Comparison of ENCODE assay signal across 26 mouse cellular contexts in genomic region chr10:4875076-4875737, GRCm38 (mm10).
DNase-seq lines count a peak whose midpoint lies in the region; ATAC-seq lines count a peak whose summit lies in the region.
"Had no signal": no experiment of that assay in that cellular context is flagged by ENCODE, and none has a peak within 500 bp of the region (broad histone marks: within the 10 kb centered on the region; RNA-seq: fewer than 3 reads in every experiment).

No protein-coding gene starts in this region.

- H3K27me3 ChIP-seq in forebrain, embryonic 11.5 days (ENCODE audit: control insufficient read depth, insufficient read depth, low read length) = no peaks in the 10 kb centered on the region
- no peaks in the 10 kb centered on the region for H3K27me3 ChIP-seq in forebrain, embryonic 16.5 days (replicated peaks; ENCODE audit: control insufficient read depth, insufficient read depth, low read length)
- H3K27me3 ChIP-seq in midbrain, embryonic 11.5 days (ENCODE audit: control insufficient read depth, insufficient read depth, low read length) = no peaks in the 10 kb centered on the region
- H3K27me3 ChIP-seq in midbrain, embryonic 13.5 days = no peaks in the 10 kb centered on the region
- H3K27me3 ChIP-seq in heart, embryonic 12.5 days (replicated peaks) = no peaks in the 10 kb centered on the region
- H3K27me3 ChIP-seq: embryonic facial prominence, embryonic 15.5 days; lung, embryonic 15.5 days; neural tube, embryonic 15.5 days; stomach, embryonic 15.5 days had no signal

- no peak overlapping the region for H3K27ac ChIP-seq in forebrain, embryonic 11.5 days (ENCODE audit: low read depth, low read length)
- H3K27ac ChIP-seq in forebrain, embryonic 16.5 days (ENCODE audit: low read length) = no peak overlapping the region
- no peak overlapping the region for H3K27ac ChIP-seq in midbrain, embryonic 11.5 days (ENCODE audit: low read depth, low read length)
- no peak overlapping the region for H3K27ac ChIP-seq in midbrain, embryonic 13.5 days
- no peak overlapping the region for H3K27ac ChIP-seq in heart, embryonic 12.5 days (ENCODE audit: poor library complexity, severe bottlenecking)
- H3K27ac ChIP-seq: embryonic facial prominence, embryonic 15.5 days; heart, embryonic 10.5 days; hindbrain, embryonic 14.5 days; liver, embryonic 14.5 days; lung, embryonic 15.5 days; neural tube, embryonic 15.5 days; stomach, embryonic 15.5 days had no signal

- ATAC-seq in forebrain, embryonic 11.5 days (replicated peaks; ENCODE audit: low FRiP score) = peak; percentile 92
- no peak for ATAC-seq in forebrain, embryonic 16.5 days
- ATAC-seq in midbrain, embryonic 11.5 days (ENCODE audit: low FRiP score) = peak; percentile 83
- ATAC-seq in midbrain, embryonic 13.5 days = no peak
- no peak for ATAC-seq in heart, embryonic 12.5 days (ENCODE audit: insufficient number of reproducible peaks, low FRiP score)
- ATAC-seq: intestine, postnatal 0 days had no signal

- no peak overlapping the region for H3K4me2 ChIP-seq in forebrain, embryonic 11.5 days (ENCODE audit: low read depth, low read length, severe bottlenecking)
- H3K4me2 ChIP-seq in forebrain, embryonic 16.5 days (ENCODE audit: low read length) = no peak overlapping the region
- no peak overlapping the region for H3K4me2 ChIP-seq in midbrain, embryonic 11.5 days
- H3K4me2 ChIP-seq in midbrain, embryonic 13.5 days (replicated peaks) = no peak overlapping the region
- no peak overlapping the region for H3K4me2 ChIP-seq in heart, embryonic 12.5 days
- H3K4me2 ChIP-seq: embryonic facial prominence, embryonic 15.5 days; hindbrain, embryonic 14.5 days; lung, embryonic 15.5 days; neural tube, embryonic 15.5 days; stomach, embryonic 15.5 days had no signal

- no peak overlapping the region for H3K4me3 ChIP-seq in forebrain, embryonic 11.5 days (ENCODE audit: low read depth, low read length)
- no peak overlapping the region for H3K4me3 ChIP-seq in forebrain, embryonic 16.5 days (replicated peaks; ENCODE audit: low read length)
- no peak overlapping the region for H3K4me3 ChIP-seq in midbrain, embryonic 11.5 days (ENCODE audit: low read depth, low read length)
- H3K4me3 ChIP-seq in midbrain, embryonic 13.5 days (replicated peaks) = no peak overlapping the region
- no peak overlapping the region for H3K4me3 ChIP-seq in heart, embryonic 12.5 days
- H3K4me3 ChIP-seq: embryonic facial prominence, embryonic 15.5 days; heart, embryonic 10.5 days; lung, embryonic 15.5 days; neural tube, embryonic 15.5 days; stomach, embryonic 15.5 days had no signal

- H3K9ac ChIP-seq in forebrain, embryonic 11.5 days (ENCODE audit: low read length) = no peak overlapping the region
- H3K9ac ChIP-seq in forebrain, embryonic 16.5 days (replicated peaks; ENCODE audit: low read depth, low read length) = no peak overlapping the region
- no peak overlapping the region for H3K9ac ChIP-seq in midbrain, embryonic 11.5 days (ENCODE audit: low read length)
- no peak overlapping the region for H3K9ac ChIP-seq in midbrain, embryonic 13.5 days (replicated peaks)
- H3K9ac ChIP-seq in heart, embryonic 12.5 days = no peak overlapping the region
- H3K9ac ChIP-seq: embryonic facial prominence, embryonic 15.5 days; hindbrain, embryonic 14.5 days; liver, embryonic 14.5 days; lung, embryonic 15.5 days; neural tube, embryonic 15.5 days; stomach, embryonic 15.5 days had no signal

- H3K9me3 ChIP-seq in forebrain, embryonic 11.5 days (ENCODE audit: control insufficient read depth, low read length) = no peaks in the 10 kb centered on the region
- H3K9me3 ChIP-seq in forebrain, embryonic 16.5 days (ENCODE audit: control insufficient read depth, low read length) = no peaks in the 10 kb centered on the region
- no peaks in the 10 kb centered on the region for H3K9me3 ChIP-seq in midbrain, embryonic 11.5 days (ENCODE audit: control insufficient read depth, low read length)
- H3K9me3 ChIP-seq in midbrain, embryonic 13.5 days = peaks cover 10% of the 10 kb centered on the region; the same call in 1 of the 2 replicates
- H3K9me3 ChIP-seq in heart, embryonic 12.5 days (replicated peaks) = no peaks in the 10 kb centered on the region
- H3K9me3 ChIP-seq: embryonic facial prominence, embryonic 15.5 days; heart, embryonic 10.5 days; lung, embryonic 15.5 days; neural tube, embryonic 15.5 days; stomach, embryonic 15.5 days had no signal

- H3K4me1 ChIP-seq in forebrain, embryonic 11.5 days (replicated peaks; ENCODE audit: control insufficient read depth, insufficient read depth, low read length) = no peaks in the 10 kb centered on the region; the same call in 1 of the 2 replicates
- no peaks in the 10 kb centered on the region for H3K4me1 ChIP-seq in forebrain, embryonic 16.5 days (replicated peaks; ENCODE audit: control insufficient read depth, insufficient read depth, low read length)
- no peaks in the 10 kb centered on the region; the same call in 1 of the 2 replicates for H3K4me1 ChIP-seq in midbrain, embryonic 11.5 days (ENCODE audit: control insufficient read depth, insufficient read depth, low read length)
- H3K4me1 ChIP-seq in midbrain, embryonic 13.5 days (replicated peaks) = peaks cover 6% of the 10 kb centered on the region; the same call in 1 of the 2 replicates
- H3K4me1 ChIP-seq in heart, embryonic 12.5 days (replicated peaks) = no peaks in the 10 kb centered on the region
- H3K4me1 ChIP-seq: embryonic facial prominence, embryonic 15.5 days; heart, embryonic 10.5 days; lung, embryonic 15.5 days; neural tube, embryonic 15.5 days; stomach, embryonic 15.5 days had no signal

- 16% methylated on average over 8 of the region's 8 CpGs for WGBS in forebrain, embryonic 11.5 days
- WGBS in forebrain, embryonic 16.5 days = 15% methylated on average over 8 of the region's 8 CpGs
- 21% methylated on average over 8 of the region's 8 CpGs for WGBS in midbrain, embryonic 11.5 days
- WGBS in midbrain, embryonic 13.5 days = 14% methylated on average over 8 of the region's 8 CpGs
- 74% methylated on average over 8 of the region's 8 CpGs for WGBS in heart, embryonic 12.5 days

- DNase-seq in forebrain, embryonic 11.5 days (ENCODE audit: low spot score) = no peak
- DNase-seq in midbrain, embryonic 11.5 days (ENCODE audit: low spot score, missing footprints) = no peak
- peak; percentile 11 for DNase-seq in embryo, embryonic 11 days
- no peak for DNase-seq in layer of hippocampus, postnatal 10 days (ENCODE audit: low spot score in 2 of 2)
- DNase-seq: adrenal gland, postnatal 25 days; cerebellum, adult 18-20 months; cerebellum, postnatal 10 days; gastrocnemius, postnatal 25 days; heart, adult 11 months; heart, postnatal 36 days; kidney, postnatal 14 days; layer of hippocampus, adult 9-11 months; liver; retina, postnatal 1 day; right cerebral cortex, postnatal 14 days had no signal

- H3K36me3 ChIP-seq in forebrain, embryonic 11.5 days (ENCODE audit: control insufficient read depth, insufficient read depth, low read length) = no peaks in the 10 kb centered on the region
- no peaks in the 10 kb centered on the region for H3K36me3 ChIP-seq in forebrain, embryonic 16.5 days (ENCODE audit: control insufficient read depth, insufficient read depth)
- no peaks in the 10 kb centered on the region for H3K36me3 ChIP-seq in midbrain, embryonic 11.5 days (ENCODE audit: control insufficient read depth, insufficient read depth, low read length)
- no peaks in the 10 kb centered on the region for H3K36me3 ChIP-seq in midbrain, embryonic 13.5 days
- H3K36me3 ChIP-seq in heart, embryonic 12.5 days = no peaks in the 10 kb centered on the region
- H3K36me3 ChIP-seq: embryonic facial prominence, embryonic 15.5 days; heart, embryonic 10.5 days; lung, embryonic 15.5 days; neural tube, embryonic 15.5 days; stomach, embryonic 15.5 days had no signal

Comparison
In these comparisons a context has a peak if more than half of its experiments do, and no peak if none do; other contexts are left out.
1. ATAC-seq: peak in forebrain, embryonic 11.5 days (single experiment) and midbrain, embryonic 11.5 days (single experiment); none in forebrain, embryonic 16.5 days (single experiment), midbrain, embryonic 13.5 days (single experiment) and heart, embryonic 12.5 days (single experiment).